Mouse (Mus musculus): ENCODE data around the gene Magi1. TPM values are rescaled to one million over a fixed set of nuclear protein-coding genes. Genes with fewer than 3 reads are reported as not detected.
A peak's percentile ranks its signal among the peaks of the same experiment; 100 is the strongest.

Magi1 gene
- total and polyA plus RNA-seq, 2 experiments = 4.9 to 17.7 TPM

- DNase-seq (ENCODE audit: extremely low read depth, low read depth, low spot score) = no peak
- no peak for TF ChIP-seq POLR2A (IDR thresholded peaks at IDR 0.05; ENCODE audit: extremely low read depth, insufficient read depth, low read length)
- no peak for TF ChIP-seq CTCF (IDR thresholded peaks at IDR 0.05; ENCODE audit: low read depth, low read length)
- H3K27me3 ChIP-seq (ENCODE audit: control insufficient read depth, insufficient read depth, low read length) = no peaks in the 10 kb centered on the region
- no peaks in the 10 kb centered on the region; the same call in 1 of the 2 replicates for H3K4me1 ChIP-seq (ENCODE audit: control insufficient read depth, insufficient read depth, low read length)
- WGBS = 76% methylated on average over 5 of the region's 5 CpGs
- no peak overlapping the region for H3K27ac ChIP-seq (replicated peaks; ENCODE audit: insufficient read depth, low read depth, low read length)
- no peak overlapping the region for H3K9ac ChIP-seq (ENCODE audit: low read depth, low read length)
- no peak overlapping the region for H3K4me3 ChIP-seq (ENCODE audit: insufficient read depth, low read depth, low read length)
- no peaks in the 10 kb centered on the region for H3K36me3 ChIP-seq (ENCODE audit: control insufficient read depth, insufficient read depth, low read length)
- peaks cover 13% of the 10 kb centered on the region; the same call in 1 of the 2 replicates for H3K79me2 ChIP-seq (ENCODE audit: control insufficient read depth, insufficient read depth, low read length)
Measured at GRCm38 (mm10) chr6:94121488-94121887, 162.2 kb downstream of the Magi1 start.

GRCm38 (mm10) chr6:94116434-94117432, 167.0 kb downstream of the Magi1 start:
- 95% methylated on average over 6 of the region's 6 CpGs for WGBS
- no peak overlapping the region for H3K27ac ChIP-seq (replicated peaks; ENCODE audit: insufficient read depth, low read depth, low read length)
- peaks cover 7% of the 10 kb centered on the region for H3K4me1 ChIP-seq (ENCODE audit: control insufficient read depth, insufficient read depth, low read length)
- no peak overlapping the region for H3K4me3 ChIP-seq (ENCODE audit: insufficient read depth, low read depth, low read length)
- H3K9ac ChIP-seq (ENCODE audit: low read depth, low read length) = no peak overlapping the region
- H3K36me3 ChIP-seq (ENCODE audit: control insufficient read depth, insufficient read depth, low read length) = no peaks in the 10 kb centered on the region
- H3K27me3 ChIP-seq (ENCODE audit: control insufficient read depth, insufficient read depth, low read length) = no peaks in the 10 kb centered on the region
- TF ChIP-seq CTCF (IDR thresholded peaks at IDR 0.05; ENCODE audit: low read depth, low read length) = no peak
- no peak for TF ChIP-seq POLR2A (IDR thresholded peaks at IDR 0.05; ENCODE audit: extremely low read depth, insufficient read depth, low read length)
- DNase-seq (ENCODE audit: extremely low read depth, low read depth, low spot score) = peak; percentile 63
- H3K79me2 ChIP-seq (ENCODE audit: control insufficient read depth, insufficient read depth, low read length) = peaks cover 20% of the 10 kb centered on the region; the same call in 1 of the 2 replicates

GRCm38 (mm10) chr6:94111833-94112232, 171.9 kb downstream of the Magi1 start:
- TF ChIP-seq POLR2A (IDR thresholded peaks at IDR 0.05; ENCODE audit: extremely low read depth, insufficient read depth, low read length) = no peak
- TF ChIP-seq CTCF (IDR thresholded peaks at IDR 0.05; ENCODE audit: low read depth, low read length) = no peak
- peaks cover 11% of the 10 kb centered on the region for H3K4me1 ChIP-seq (ENCODE audit: control insufficient read depth, insufficient read depth, low read length)
- no peak overlapping the region for H3K27ac ChIP-seq (replicated peaks; ENCODE audit: insufficient read depth, low read depth, low read length)
- peaks cover 18% of the 10 kb centered on the region; the same call in 1 of the 2 replicates for H3K79me2 ChIP-seq (ENCODE audit: control insufficient read depth, insufficient read depth, low read length)
- H3K36me3 ChIP-seq (ENCODE audit: control insufficient read depth, insufficient read depth, low read length) = no peaks in the 10 kb centered on the region
- no peaks in the 10 kb centered on the region for H3K27me3 ChIP-seq (ENCODE audit: control insufficient read depth, insufficient read depth, low read length)
- DNase-seq (ENCODE audit: extremely low read depth, low read depth, low spot score) = no peak
- H3K4me3 ChIP-seq (ENCODE audit: insufficient read depth, low read depth, low read length) = no peak overlapping the region
- no peak overlapping the region for H3K9ac ChIP-seq (ENCODE audit: low read depth, low read length)

GRCm38 (mm10) chr6:94107401-94108107, 176.2 kb downstream of the Magi1 start:
- Histone ChIP-seq H3K27me3 (ENCODE audit: control insufficient read depth, insufficient read depth, low read length) (no peaks in the 10 kb centered on the region), H3K4me3 (ENCODE audit: insufficient read depth, low read depth, low read length) (no peak overlapping the region), H3K4me1 (ENCODE audit: control insufficient read depth, insufficient read depth, low read length) (peaks cover 6% of the 10 kb centered on the region), H3K36me3 (ENCODE audit: control insufficient read depth, insufficient read depth, low read length) (no peaks in the 10 kb centered on the region), H3K79me2 (ENCODE audit: control insufficient read depth, insufficient read depth, low read length) (peaks cover 18% of the 10 kb centered on the region), H3K27ac (replicated peaks; ENCODE audit: insufficient read depth, low read depth, low read length) (no peak overlapping the region), H3K9ac (ENCODE audit: low read depth, low read length) (no peak overlapping the region)
- DNase-seq (ENCODE audit: extremely low read depth, low read depth, low spot score) = peak; percentile 80
- WGBS = 34% methylated on average over 11 of the region's 11 CpGs
- no peak for TF ChIP-seq POLR2A (IDR thresholded peaks at IDR 0.05; ENCODE audit: extremely low read depth, insufficient read depth, low read length)

- Histone ChIP-seq H3K27me3 (ENCODE audit: control insufficient read depth, insufficient read depth, low read length) (no peaks in the 10 kb centered on the region), H3K4me1 (ENCODE audit: control insufficient read depth, insufficient read depth, low read length) (peaks cover 6% of the 10 kb centered on the region), H3K36me3 (ENCODE audit: control insufficient read depth, insufficient read depth, low read length) (no peaks in the 10 kb centered on the region), H3K4me3 (ENCODE audit: insufficient read depth, low read depth, low read length) (no peak overlapping the region), H3K9ac (ENCODE audit: low read depth, low read length) (no peak overlapping the region), H3K27ac (replicated peaks; ENCODE audit: insufficient read depth, low read depth, low read length) (no peak overlapping the region), H3K79me2 (ENCODE audit: control insufficient read depth, insufficient read depth, low read length) (peaks cover 30% of the 10 kb centered on the region)
- no peak for TF ChIP-seq POLR2A (IDR thresholded peaks at IDR 0.05; ENCODE audit: extremely low read depth, insufficient read depth, low read length)
- TF ChIP-seq CTCF (IDR thresholded peaks at IDR 0.05; ENCODE audit: low read depth, low read length) = no peak
- DNase-seq (ENCODE audit: extremely low read depth, low read depth, low spot score) = peak; percentile 55
- 27% methylated on average over 3 of the region's 3 CpGs for WGBS
Measured at GRCm38 (mm10) chr6:94103581-94103980, 180.1 kb downstream of the Magi1 start.
